Mouse (Mus musculus) lung, embryonic 16.5 days (tissue): ENCODE measurements around the gene Ninj2. TPM values are rescaled to one million over a fixed set of nuclear protein-coding genes. Genes with fewer than 3 reads are reported as not detected.

Source experiments
- ATAC-seq: fragments of 200-750 bp; cut with Nextera tagmentation; 2 replicates; pipeline ENCODE4 v1.8.0; 2017; ENCODE audit warnings: low read depth, mild to moderate bottlenecking, moderate library complexity
- H3K27ac ChIP-seq: fragments of 300-500 bp; sonication (generic); 2 replicates; pipeline ENCODE4 v1.5.1; 2014; ENCODE audit warnings: mild to moderate bottlenecking, control low read depth, low read length
- H3K27me3 ChIP-seq: fragments of 300-500 bp; sonication (generic); 2 replicates; pipeline ENCODE4 v1.6.1; 2014; ENCODE audit warnings: low read depth, low read length, mixed read lengths; ENCODE audit not compliant: control insufficient read depth, insufficient read depth
- H3K36me3 ChIP-seq: fragments of 300-500 bp; sonication (generic); 2 replicates; pipeline ENCODE4 v1.6.1; 2014; ENCODE audit warnings: low read length; ENCODE audit not compliant: control insufficient read depth, insufficient read depth
- H3K4me1 ChIP-seq: fragments of 300-500 bp; sonication (generic); replicated peaks from 2 replicates; pipeline ENCODE4 v1.6.1; 2014; ENCODE audit warnings: low read length, mixed read lengths; ENCODE audit not compliant: control insufficient read depth, insufficient read depth
- H3K4me2 ChIP-seq: fragments of 300-500 bp; sonication (generic); 2 replicates; pipeline ENCODE4 v1.6.1; 2014; ENCODE audit warnings: low read depth, low read length, control low read depth
- H3K4me3 ChIP-seq: fragments of 300-500 bp; sonication (generic); 2 replicates; pipeline ENCODE4 v1.5.1; 2014; ENCODE audit warnings: mild to moderate bottlenecking, low read length, control low read depth
- H3K9ac ChIP-seq: fragments of 300-500 bp; sonication (generic); 2 replicates; pipeline ENCODE4 v1.6.1; 2014; ENCODE audit warnings: low read length, control low read depth
- H3K9me3 ChIP-seq: fragments of 300-500 bp; sonication (generic); 2 replicates; pipeline ENCODE4 v1.6.1; 2016; ENCODE audit warnings: low read length; ENCODE audit not compliant: control insufficient read depth
- WGBS: fragments of 180-500 bp; shearing (Covaris S2); extraction: QIAGEN DNeasy Blood & Tissue Kit; methylation state at CpG from one replicate; pipeline ENCODE4 v1.1.7; 2014; 5-methylcytosine and 5-hydroxymethylcytosine counted together
- polyA plus RNA-seq: library from polyadenylated mRNA; unstranded; fragments of >200 nt; fragmentation: Nextera tagmentation; extraction: Ambion mirVana; gene quantifications from 2 replicates; pipeline ENCODE4 v1.2.1, GENCODE M21; 2015

Gene Ninj2
- polyA plus RNA-seq, 1 experiment from 2014 or later: 0.63 TPM

- H3K4me2 ChIP-seq: no peak overlapping the region
- peak overlapping the region; percentile 75 for H3K27ac ChIP-seq
- WGBS: 79% methylated on average over 8 of the region's 8 CpGs
- 0 out of 2 replicates have a peak overlapping the region, but pooled peaks have one; percentile 6 for H3K9ac ChIP-seq
- H3K4me1 ChIP-seq: peaks cover 29% of the 10 kb centered on the region
- no peaks in the 10 kb centered on the region for H3K36me3 ChIP-seq
- H3K9me3 ChIP-seq: no peaks in the 10 kb centered on the region
- H3K4me3 ChIP-seq: no peak overlapping the region
- H3K27me3 ChIP-seq: no peaks in the 10 kb centered on the region
- no peak for ATAC-seq
Measured at GRCm38 (mm10) chr6:120147411-120147810, 54.3 kb downstream of the Ninj2 start.

- H3K9ac ChIP-seq: 0 out of 2 replicates have a peak overlapping the region, but pooled peaks have one; percentile 33
- no peak overlapping the region for H3K4me2 ChIP-seq
- H3K36me3 ChIP-seq: no peaks in the 10 kb centered on the region
- peak; percentile 83 for ATAC-seq
- H3K27me3 ChIP-seq: no peaks in the 10 kb centered on the region
- whole genome bisulfite sequencing: 54% methylated on average over 12 of the region's 12 CpGs
- H3K27ac ChIP-seq: peak overlapping the region; percentile 94
- H3K4me1 ChIP-seq: peaks cover 29% of the 10 kb centered on the region
- H3K9me3 ChIP-seq: no peaks in the 10 kb centered on the region
- no peak overlapping the region for H3K4me3 ChIP-seq
Measured at GRCm38 (mm10) chr6:120148716-120149392, 55.7 kb downstream of the Ninj2 start.

- H3K4me1 ChIP-seq: peaks cover 29% of the 10 kb centered on the region
Measured at GRCm38 (mm10) chr6:120149458-120150120, 56.4 kb downstream of the Ninj2 start.

GRCm38 (mm10) chr6:120150206-120150605 is 57.1 kb downstream of the Ninj2 start:
- no peaks in the 10 kb centered on the region for H3K9me3 ChIP-seq
- H3K27me3 ChIP-seq: no peaks in the 10 kb centered on the region
- H3K27ac ChIP-seq: peak overlapping the region; percentile 94
- H3K4me1 ChIP-seq: peaks cover 27% of the 10 kb centered on the region
- H3K4me2 ChIP-seq: no peak overlapping the region
- H3K9ac ChIP-seq: no peak overlapping the region; the same call in 1 of the 2 replicates
- ATAC-seq: no peak
- WGBS: 45% methylated on average over 3 of the region's 3 CpGs
- H3K4me3 ChIP-seq: no peak overlapping the region
- no peaks in the 10 kb centered on the region for H3K36me3 ChIP-seq

More at GRCm38 (mm10) chr6:120149458-120150120, 56.4 kb downstream of the Ninj2 start:
- no peaks in the 10 kb centered on the region for H3K36me3 ChIP-seq
- peak overlapping the region; percentile 94 for H3K27ac ChIP-seq
- ATAC-seq: no peak
- peak overlapping the region; percentile 33; the same call in 1 of the 2 replicates for H3K9ac ChIP-seq
- H3K4me2 ChIP-seq: no peak overlapping the region
- no peaks in the 10 kb centered on the region for H3K9me3 ChIP-seq
- no peaks in the 10 kb centered on the region for H3K27me3 ChIP-seq
- no peak overlapping the region for H3K4me3 ChIP-seq
- WGBS: 64% methylated on average over 12 of the region's 12 CpGs

GRCm38 (mm10) chr6:120151616-120152053 is 58.5 kb downstream of the Ninj2 start:
- no peak overlapping the region for H3K4me3 ChIP-seq
- H3K4me2 ChIP-seq: no peak overlapping the region
- no peaks in the 10 kb centered on the region for H3K9me3 ChIP-seq
- no peaks in the 10 kb centered on the region for H3K27me3 ChIP-seq
- no peaks in the 10 kb centered on the region for H3K36me3 ChIP-seq
- ATAC-seq: no peak
- H3K4me1 ChIP-seq: peaks cover 16% of the 10 kb centered on the region
- no peak overlapping the region for H3K9ac ChIP-seq
- H3K27ac ChIP-seq: no peak overlapping the region
- 60% methylated on average over 3 of the region's 3 CpGs for WGBS

GRCm38 (mm10) chr6:120152739-120153696 is 59.9 kb downstream of the Ninj2 start:
- Histone ChIP-seq H3K4me2 (no peak overlapping the region), H3K27me3 (no peaks in the 10 kb centered on the region), H3K4me3 (no peak overlapping the region), H3K4me1 (peaks cover 7% of the 10 kb centered on the region), H3K27ac (no peak overlapping the region), H3K9me3 (no peaks in the 10 kb centered on the region), H3K36me3 (no peaks in the 10 kb centered on the region), H3K9ac (no peak overlapping the region)
- WGBS: 72% methylated on average over 25 of the region's 26 CpGs
- no peak for ATAC-seq

- ATAC-seq: no peak
Measured at GRCm38 (mm10) chr6:120154526-120155309, 61.6 kb downstream of the Ninj2 start.

GRCm38 (mm10) chr6:120155510-120155909 is 62.4 kb downstream of the Ninj2 start:
- WGBS: 76% methylated on average over 4 of the region's 4 CpGs
- Histone ChIP-seq H3K9me3 (no peaks in the 10 kb centered on the region), H3K4me1 (peaks cover 13% of the 10 kb centered on the region), H3K27ac (no peak overlapping the region), H3K27me3 (no peaks in the 10 kb centered on the region), H3K4me3 (no peak overlapping the region), H3K36me3 (no peaks in the 10 kb centered on the region), H3K9ac (no peak overlapping the region), H3K4me2 (no peak overlapping the region)
- ATAC-seq: no peak

More at GRCm38 (mm10) chr6:120154526-120155309, 61.6 kb downstream of the Ninj2 start:
- no peak overlapping the region for H3K27ac ChIP-seq
- H3K36me3 ChIP-seq: no peaks in the 10 kb centered on the region
- H3K9ac ChIP-seq: no peak overlapping the region
- H3K4me2 ChIP-seq: no peak overlapping the region
- H3K27me3 ChIP-seq: no peaks in the 10 kb centered on the region
- H3K4me1 ChIP-seq: peaks cover 17% of the 10 kb centered on the region
- H3K9me3 ChIP-seq: no peaks in the 10 kb centered on the region
- WGBS: 64% methylated on average over 5 of the region's 5 CpGs
- H3K4me3 ChIP-seq: no peak overlapping the region
